Mouse (Mus musculus) MEL (cell line): ENCODE results near the gene Gm20388. TPM values are rescaled to one million over a fixed set of nuclear protein-coding genes. Genes with fewer than 3 reads are reported as not detected.

ENCODE experiments used
- DNase-seq: peaks from one replicate; pipeline ENCODE4 v3.0.0; 2011; ENCODE audit warnings: low read depth, low spot score
- H3K27ac ChIP-seq: 2 replicates; pipeline ENCODE4 v1.5.1; 2012; ENCODE audit warnings: low read depth, mild to moderate bottlenecking, control low read depth, low read length, moderate library complexity; ENCODE audit not compliant: control insufficient read depth
- H3K27me3 ChIP-seq, 2 experiments: fragments of 150-350 bp in 1 of 2; sonication (generic) in 1 of 2; 2 replicates each; pipeline ENCODE4 v1.6.1; 2012; ENCODE audit warnings: low read length in 2 of 2, mild to moderate bottlenecking in 2 of 2, improper control_type of control experiment in 1 of 2, moderate library complexity in 1 of 2; ENCODE audit not compliant: insufficient read depth in 2 of 2, control insufficient read depth in 1 of 2
- H3K36me3 ChIP-seq, 2 experiments: 2 replicates each; pipeline ENCODE4 v1.6.1; 2012 to 2014; ENCODE audit warnings: low read length in 2 of 2, improper control_type of control experiment in 1 of 2, inconsistent platforms in 1 of 2, mild to moderate bottlenecking in 1 of 2; ENCODE audit not compliant: insufficient read depth in 2 of 2, control insufficient read depth in 1 of 2
- H3K4me1 ChIP-seq, 2 experiments: fragments of 150-350 bp in 1 of 2; sonication (generic) in 1 of 2; 2 replicates each; pipeline ENCODE4 v1.6.1; 2012; ENCODE audit warnings: low read length in 2 of 2, improper control_type of control experiment in 1 of 2, mild to moderate bottlenecking in 1 of 2; ENCODE audit not compliant: insufficient read depth in 2 of 2, control insufficient read depth in 1 of 2
- H3K4me3 ChIP-seq, 2 experiments: fragments of 150-350 bp in 1 of 2; sonication (generic) in 1 of 2; 2 replicates each; pipeline ENCODE4 v1.5.1; 2012; ENCODE audit warnings: low read depth in 2 of 2, low read length in 2 of 2, mild to moderate bottlenecking in 2 of 2, moderate library complexity in 2 of 2, control low read depth in 1 of 2, improper control_type of control experiment in 1 of 2; ENCODE audit not compliant: control insufficient read depth in 1 of 2, insufficient read depth in 1 of 2
- H3K79me2 ChIP-seq: 2 replicates; pipeline ENCODE4 v1.6.1; 2012; ENCODE audit warnings: mild to moderate bottlenecking, low read length, moderate library complexity; ENCODE audit not compliant: control insufficient read depth, poor library complexity, insufficient read depth
- H3K9ac ChIP-seq: 2 replicates; pipeline ENCODE4 v1.6.1; 2012; ENCODE audit warnings: low read depth, mild to moderate bottlenecking, control low read depth, low read length, moderate library complexity; ENCODE audit not compliant: control insufficient read depth, poor library complexity, severe bottlenecking
- H3K9me3 ChIP-seq: fragments of 150-350 bp; sonication (generic); replicated peaks from 2 replicates; pipeline ENCODE4 v1.6.1; 2012; ENCODE audit warnings: mild to moderate bottlenecking, low read length, improper control_type of control experiment, moderate library complexity; ENCODE audit not compliant: insufficient read depth
- CHD1 ChIP-seq: IDR thresholded peaks from 2 replicates; pipeline ENCODE4 v1.6.1; 2012; ENCODE audit warnings: low read depth, mild to moderate bottlenecking, inconsistent platforms, low read length, improper control_type of control experiment
- CTCF ChIP-seq, 3 experiments: IDR thresholded peaks in 2 of 3; conservative IDR thresholded peaks in 1 of 3; 2 replicates each; pipeline ENCODE4 v1.5.1; 2011 to 2012; ENCODE audit warnings: low read length in 3 of 3, low read depth in 2 of 3, mild to moderate bottlenecking in 2 of 3, improper control_type of control experiment in 1 of 3, inconsistent platforms in 1 of 3, mixed read lengths in 1 of 3, moderate library complexity in 1 of 3; ENCODE audit not compliant: control insufficient read depth in 1 of 3, insufficient read depth in 1 of 3, poor library complexity in 1 of 3, severe bottlenecking in 1 of 3
- E2F4 ChIP-seq: IDR thresholded peaks from 2 replicates; pipeline ENCODE4 v1.6.1; 2011; ENCODE audit warnings: low read depth, low read length, improper control_type of control experiment, borderline replicate concordance
- ELF1 ChIP-seq: IDR thresholded peaks from 2 replicates; pipeline ENCODE4 v1.6.1; 2014; ENCODE audit warnings: low read depth, mild to moderate bottlenecking, inconsistent platforms, low read length, improper control_type of control experiment, moderate library complexity
- ETS1 ChIP-seq: IDR thresholded peaks from 2 replicates; pipeline ENCODE4 v1.6.1; 2012; ENCODE audit warnings: low read depth, mild to moderate bottlenecking, inconsistent platforms, low read length, improper control_type of control experiment, moderate library complexity
- GABPA ChIP-seq: IDR thresholded peaks from 2 replicates; pipeline ENCODE4 v1.6.1; 2012; ENCODE audit warnings: low read depth, mild to moderate bottlenecking, inconsistent platforms, low read length, improper control_type of control experiment, moderate library complexity
- GATA1 ChIP-seq: IDR thresholded peaks from 2 replicates; pipeline ENCODE4 v1.6.1; 2011; ENCODE audit warnings: low read depth, low read length, improper control_type of control experiment
- HCFC1 ChIP-seq: IDR thresholded peaks from 2 replicates; pipeline ENCODE4 v1.6.1; 2012; ENCODE audit warnings: low read depth, mild to moderate bottlenecking, inconsistent platforms, low read length, improper control_type of control experiment, moderate library complexity
- JUND ChIP-seq: IDR thresholded peaks from 2 replicates; pipeline ENCODE4 v1.6.1; 2011; ENCODE audit warnings: low read depth, mild to moderate bottlenecking, improper control_type of control experiment, low read length
- KAT2A ChIP-seq: conservative IDR thresholded peaks from 2 replicates; pipeline ENCODE4 v1.6.1; 2012; ENCODE audit warnings: low read depth, low read length, improper control_type of control experiment, inconsistent platforms
- MYC ChIP-seq: IDR thresholded peaks from 2 replicates; pipeline ENCODE4 v1.6.1; 2011; ENCODE audit warnings: low read depth, mild to moderate bottlenecking, low read length, improper control_type of control experiment, moderate library complexity
- NRF1 ChIP-seq: IDR thresholded peaks from 2 replicates; pipeline ENCODE4 v1.6.1; 2014; ENCODE audit warnings: low read depth, mild to moderate bottlenecking, inconsistent platforms, low read length, improper control_type of control experiment, moderate library complexity; ENCODE audit not compliant: poor library complexity, insufficient read depth, severe bottlenecking
- RCOR1 ChIP-seq: IDR thresholded peaks from 2 replicates; pipeline ENCODE4 v1.6.1; 2012; ENCODE audit warnings: low read depth, mild to moderate bottlenecking, inconsistent platforms, low read length, improper control_type of control experiment
- TAL1 ChIP-seq: IDR thresholded peaks from 2 replicates; pipeline ENCODE4 v1.6.1; 2012; ENCODE audit warnings: mild to moderate bottlenecking, inconsistent platforms, low read length, moderate library complexity, mixed read lengths
- TBP ChIP-seq: IDR thresholded peaks from 2 replicates; pipeline ENCODE4 v1.8.0; 2011; ENCODE audit warnings: low read depth, low read length, improper control_type of control experiment
- TCF12 ChIP-seq: IDR thresholded peaks from 2 replicates; pipeline ENCODE4 v1.6.1; 2014; ENCODE audit warnings: low read depth, mild to moderate bottlenecking, inconsistent platforms, low read length, improper control_type of control experiment, moderate library complexity
- polyA plus RNA-seq, 2 experiments: library from polyadenylated mRNA; stranded (reverse) in 1 of 2; unstranded in 1 of 2; fragments of >175 nt in 1 of 2; fragments of >200 nt in 1 of 2; gene quantifications; 2 replicates each; pipeline versions ENCODE4 v1.2.1 to v1.2.4; 2012; ENCODE audit warnings: low replicate concordance in 2 of 2, low read depth in 1 of 2; ENCODE audit not compliant: insufficient read length in 2 of 2, insufficient read depth in 1 of 2, missing spikeins in 1 of 2
- total RNA-seq: library from RNA; depleted of rRNA; stranded (reverse); fragments of 300-350 nt; gene quantifications from 2 replicates; pipeline ENCODE4 v1.2.3, GENCODE M21; 2012

Gm20388 gene
- total and polyA plus RNA-seq, 3 experiments, result 11.1 to 17.8 TPM; not detected in 1

GRCm38 (mm10) chr8:123895230-123895629 is 3984.6 kb downstream of the Gm20388 start:
- no peaks in the 10 kb centered on the region for H3K4me1 ChIP-seq
- no peaks in the 10 kb centered on the region for H3K27me3 ChIP-seq
- no peak overlapping the region for H3K27ac ChIP-seq
- H3K4me3 ChIP-seq, result no peak overlapping the region
- DNase-seq, result no peak
- no peak for TF ChIP-seq CTCF (IDR thresholded peaks at IDR 0.05 in 2 of 3, conservative IDR thresholded peaks at IDR 0.05 in 1 of 3; ENCODE audit: control insufficient read depth in 1 of 3, insufficient read depth in 1 of 3, low read depth in 2 of 3, low read length in 3 of 3, poor library complexity in 1 of 3, severe bottlenecking in 1 of 3)
- no peak for TF ChIP-seq E2F4
- TF ChIP-seq GATA1, result no peak
- TF ChIP-seq JUND, result no peak
- TF ChIP-seq, all 39 proteins: peak for 0
- H3K9me3 ChIP-seq, result no peaks in the 10 kb centered on the region
- no peaks in the 10 kb centered on the region for H3K36me3 ChIP-seq
- H3K9ac ChIP-seq, result no peak overlapping the region
- H3K79me2 ChIP-seq, result no peaks in the 10 kb centered on the region

GRCm38 (mm10) chr8:123895680-123896365 is 3985.2 kb downstream of the Gm20388 start:
- Histone ChIP-seq H3K36me3 (no peaks in the 10 kb centered on the region; a peak in 1 of 4 replicates), H3K4me1 (no peaks in the 10 kb centered on the region), H3K9me3 (no peaks in the 10 kb centered on the region), H3K9ac (no peak overlapping the region), H3K27ac (no peak overlapping the region), H3K27me3 (no peaks in the 10 kb centered on the region), H3K4me3 (no peak overlapping the region), H3K79me2 (no peaks in the 10 kb centered on the region)
- no peak for TF ChIP-seq ELF1
- no peak for TF ChIP-seq TAL1
- no peak for TF ChIP-seq TCF12
- TF ChIP-seq GABPA, result no peak
- TF ChIP-seq KAT2A, result no peak
- TF ChIP-seq RCOR1, result no peak
- no peak for TF ChIP-seq HCFC1
- no peak for TF ChIP-seq NRF1
- TF ChIP-seq ETS1, result no peak
- TF ChIP-seq TBP, result no peak
- no peak for TF ChIP-seq MYC
- no peak for TF ChIP-seq CHD1
- no peak for DNase-seq
